Mouse (Mus musculus) testis, adult 2 months (tissue): ENCODE data around the gene Angptl3.

Experiments
- CTCF ChIP-seq: fragments of 200-500 bp; IDR thresholded peaks from 2 replicates; pipeline ENCODE4 v1.5.1; 2012; ENCODE audit warnings: low read depth, mild to moderate bottlenecking, inconsistent platforms, low read length, moderate library complexity; ENCODE audit not compliant: control insufficient read depth, insufficient read depth, insufficient replicate concordance
- POLR2A ChIP-seq: fragments of 200-500 bp; IDR thresholded peaks from 2 replicates; pipeline ENCODE4 v1.6.1; 2012; ENCODE audit warnings: low read depth, mild to moderate bottlenecking, inconsistent platforms, low read length, moderate library complexity; ENCODE audit not compliant: control insufficient read depth

DNA sequence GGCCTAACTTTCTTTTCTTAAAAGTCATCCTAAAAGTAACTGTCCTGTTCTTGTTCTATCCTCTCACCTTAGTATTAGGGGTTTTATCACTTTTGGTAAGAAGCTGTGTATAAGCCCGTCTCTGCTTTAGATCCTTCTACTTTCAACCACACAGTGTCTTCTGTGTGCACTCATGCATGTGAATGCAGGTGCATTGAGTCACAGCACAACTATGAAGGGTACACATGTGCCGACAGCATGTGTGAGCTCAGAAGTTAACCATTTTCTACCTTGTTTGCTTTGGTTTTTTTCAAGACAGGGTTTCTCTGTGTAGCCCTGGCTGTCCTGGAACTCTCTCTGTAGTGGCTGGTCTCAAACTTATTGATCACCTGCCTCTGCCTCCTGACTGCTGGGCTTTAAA is 24.4 kb upstream of the Angptl3 start:
- TF ChIP-seq POLR2A = no peak
- no peak for TF ChIP-seq CTCF
